ENCODE assay signal across 10 mouse cellular contexts in genomic region chr9:44119011-44119410, GRCm38 (mm10). TPM values are rescaled to one million over a fixed set of nuclear protein-coding genes. Genes with fewer than 3 reads are reported as not detected.
DNase-seq lines count a peak whose midpoint lies in the region; ATAC-seq and TF ChIP-seq lines count a peak whose summit lies in the region.
"Had no signal": no experiment of that assay in that cellular context is flagged by ENCODE, and none has a peak within 500 bp of the region (broad histone marks: within the 10 kb centered on the region; RNA-seq: fewer than 3 reads in every experiment).

No protein-coding gene starts in this region.

- no peak overlapping the region for H3K4me3 ChIP-seq in gastrocnemius, adult 2 months
- H3K4me3 ChIP-seq: heart, embryonic 15.5 days; megakaryocyte, embryonic 14.5 days had no signal

- intact Hi-C loops in gastrocnemius, adult 2 months (cut with DNase I) = no loop called here

- peak; percentile 47 for DNase-seq in gastrocnemius, adult 2 months
- DNase-seq in gastrocnemius, adult 8-10 months (ENCODE audit: low spot score in 2 of 2) = no peak
- peak; percentile 60 for DNase-seq in 3T3-L1 (ENCODE audit: low read depth, low spot score)
- no peak for DNase-seq in Patski (ENCODE audit: low read depth, low spot score)
- peak; percentile 47 for DNase-seq in lung, postnatal 10 days
- DNase-seq in layer of hippocampus, adult 18-20 months (ENCODE audit: low spot score in 2 of 2) = no peak
- no peak for DNase-seq in urinary bladder, adult 18-20 months (ENCODE audit: low spot score in 2 of 2)

- TF ChIP-seq CTCF in gastrocnemius, adult 2 months (IDR thresholded peaks at IDR 0.05) = peak; percentile 71
- peak; percentile 74 for TF ChIP-seq CTCF in Patski (IDR thresholded peaks at IDR 0.05)

- CTCF ChIA-PET in Patski (lab: Charles Lee) = interaction anchor here (0.7 to 1.7 kb wide), 9 partner anchors 10 to 135 kb away, joined by 3 to 5 read pairs (median 3); no protein-coding TSS in a partner anchor

- no peak for ATAC-seq in Patski
- no peak for ATAC-seq in activated CD4-positive, CD25-positive, alpha-beta regulatory T cell, adult 4 months

- in situ Hi-C loops in Patski (cut with MboI; ENCODE audit: low pct_unique_long_range_greater_than_20kb) = no loop called here

- no peak overlapping the region for H3K27ac ChIP-seq in gastrocnemius, adult 2 months
- H3K27ac ChIP-seq: heart, embryonic 15.5 days had no signal

- POLR2A ChIA-PET in Patski (lab: Charles Lee) = no interaction called here

- H3K27me3 ChIP-seq in Patski = no peaks in the 10 kb centered on the region
- H3K27me3 ChIP-seq: heart, embryonic 15.5 days had no signal

RNA-seq across cellular contexts. Expression of gene Rnf26, which starts 5.7 kb away (rescaled TPM):
- 1 to 10 TPM; 3.0 to 3.1 TPM for total RNA-seq in gastrocnemius, adult 2 months (2021)
- total RNA-seq in gastrocnemius, adult 8-10 months (2022) = 1 to 10 TPM; 1.7 to 2.9 (median 2.6) TPM
- polyA plus RNA-seq in Patski (2021) = 38.4 TPM
- 10 to 100 TPM; 29.7 to 29.8 TPM for total RNA-seq in layer of hippocampus, adult 18-20 months (2021)
- polyA plus RNA-seq in activated CD4-positive, CD25-positive, alpha-beta regulatory T cell, adult 4 months (2017; shearing (Covaris generic)) = 1 to 10 TPM; 3.2 to 7.9 TPM

RNA-seq across cellular contexts. Expression of gene Gm49380, which starts 5.7 kb away (rescaled TPM):
- total RNA-seq in gastrocnemius, adult 2 months (2021) = 1 to 10 TPM in 1 of 2 experiments, under 1 TPM in 1; 0.71 to 1.4 TPM
- total RNA-seq in gastrocnemius, adult 8-10 months (2022) = under 1 TPM; 0.31 to 0.60 (median 0.38) TPM
- polyA plus RNA-seq in Patski (2021) = 0.08 TPM
- total RNA-seq in layer of hippocampus, adult 18-20 months (2021) = under 1 TPM in 1 of 2 experiments, not detected in 1; 0.38 TPM
- not detected for polyA plus RNA-seq in activated CD4-positive, CD25-positive, alpha-beta regulatory T cell, adult 4 months (2017; shearing (Covaris generic))

RNA-seq across cellular contexts. Expression of gene C1qtnf5, which starts 12.0 kb away (rescaled TPM):
- 1 to 10 TPM; 2.5 to 7.6 TPM for total RNA-seq in gastrocnemius, adult 2 months (2021)
- total RNA-seq in gastrocnemius, adult 8-10 months (2022) = 1 to 10 TPM; 1.6 to 4.2 (median 3.0) TPM
- polyA plus RNA-seq in Patski (2021) = 0.15 TPM
- 10 to 100 TPM; 16.9 to 21.2 TPM for total RNA-seq in layer of hippocampus, adult 18-20 months (2021)
- polyA plus RNA-seq in activated CD4-positive, CD25-positive, alpha-beta regulatory T cell, adult 4 months (2017; shearing (Covaris generic)) = not detected

RNA-seq across cellular contexts. Expression of gene Mcam, which starts 15.3 kb away (rescaled TPM):
- 10 to 100 TPM; 17.5 to 24.4 TPM for total RNA-seq in gastrocnemius, adult 2 months (2021)
- 10 to 100 TPM; 15.4 to 33.9 (median 26.2) TPM for total RNA-seq in gastrocnemius, adult 8-10 months (2022)
- 72.8 TPM for polyA plus RNA-seq in Patski (2021)
- total RNA-seq in layer of hippocampus, adult 18-20 months (2021) = 10 to 100 TPM in 1 of 2 experiments, 1 to 10 TPM in 1; 7.9 to 11.3 TPM
- polyA plus RNA-seq in activated CD4-positive, CD25-positive, alpha-beta regulatory T cell, adult 4 months (2017; shearing (Covaris generic)) = under 1 TPM in 1 of 2 experiments, not detected in 1; 0.16 TPM

RNA-seq across cellular contexts. Expression of gene Mfrp, which starts 17.5 kb away (rescaled TPM):
- not detected for total RNA-seq in gastrocnemius, adult 2 months (2021)
- not detected for total RNA-seq in gastrocnemius, adult 8-10 months (2022)
- polyA plus RNA-seq in Patski (2021) = 0.12 TPM
- 1 to 10 TPM in 1 of 2 experiments, under 1 TPM in 1; 0.30 to 1.8 TPM for total RNA-seq in layer of hippocampus, adult 18-20 months (2021)
- not detected for polyA plus RNA-seq in activated CD4-positive, CD25-positive, alpha-beta regulatory T cell, adult 4 months (2017; shearing (Covaris generic))
- polyA plus RNA-seq: heart, embryonic 15.5 days had no signal

Comparison
In these comparisons a context has a peak if more than half of its experiments do, and no peak if none do; other contexts are left out.
1. DNase-seq: peak in gastrocnemius, adult 2 months (single experiment), 3T3-L1 (single experiment) and lung, postnatal 10 days (single experiment); none in gastrocnemius, adult 8-10 months (0 of 2), Patski (single experiment), layer of hippocampus, adult 18-20 months (0 of 2) and urinary bladder, adult 18-20 months (0 of 2).
2. RNA of gene Rnf26, which starts 5.7 kb away (total RNA-seq): 29.7 to 29.8 TPM in layer of hippocampus, adult 18-20 months; 3.0 to 3.1 TPM in gastrocnemius, adult 2 months and 1.7 to 2.9 TPM in gastrocnemius, adult 8-10 months; every median in the first group is over 4 times any median in the second.